Mouse (Mus musculus) limb, embryonic 15.5 days (tissue): ENCODE measurements around the gene Nobox. TPM values are rescaled to one million over a fixed set of nuclear protein-coding genes. Genes with fewer than 3 reads are reported as not detected.

Experiments used
- ATAC-seq: fragments of 200-750 bp; cut with Nextera tagmentation; 2 replicates; pipeline ENCODE4 v1.8.0; 2017; ENCODE audit warnings: low read depth, moderate TSS enrichment; ENCODE audit not compliant: insufficient number of reproducible peaks, low FRiP score, low TSS enrichment
- H3K27ac ChIP-seq: fragments of 300-500 bp; sonication (generic); 2 replicates; pipeline ENCODE4 v1.5.1; 2015; ENCODE audit warnings: moderate library complexity, mild to moderate bottlenecking, inconsistent platforms
- H3K27me3 ChIP-seq: fragments of 300-500 bp; sonication (generic); 2 replicates; pipeline ENCODE4 v1.6.1; 2015; ENCODE audit warnings: inconsistent platforms
- H3K36me3 ChIP-seq: fragments of 300-500 bp; sonication (generic); 2 replicates; pipeline ENCODE4 v1.6.1; 2015; ENCODE audit warnings: inconsistent platforms
- H3K4me1 ChIP-seq: fragments of 300-500 bp; sonication (generic); 2 replicates; pipeline ENCODE4 v1.6.1; 2015; ENCODE audit warnings: inconsistent platforms
- H3K4me2 ChIP-seq: fragments of 300-500 bp; sonication (generic); 2 replicates; pipeline ENCODE4 v1.6.1; 2015; ENCODE audit warnings: mild to moderate bottlenecking, inconsistent platforms
- H3K4me3 ChIP-seq: fragments of 300-500 bp; sonication (generic); 2 replicates; pipeline ENCODE4 v1.5.1; 2015; ENCODE audit warnings: mild to moderate bottlenecking, inconsistent platforms
- H3K9ac ChIP-seq: fragments of 300-500 bp; sonication (generic); 2 replicates; pipeline ENCODE4 v1.6.1; 2015; ENCODE audit warnings: inconsistent platforms
- H3K9me3 ChIP-seq: fragments of 300-500 bp; sonication (generic); 2 replicates; pipeline ENCODE4 v1.6.1; 2016; ENCODE audit warnings: inconsistent platforms
- WGBS: fragments of 180-500 bp; shearing (Covaris S2); methylation state at CpG from one replicate; pipeline ENCODE4 v1.1.7; 2015; 5-methylcytosine and 5-hydroxymethylcytosine counted together
- polyA plus RNA-seq: library from polyadenylated mRNA; unstranded; fragments of >200 nt; fragmentation: Nextera tagmentation; extraction: Ambion mirVana; gene quantifications from 2 replicates; pipeline ENCODE4 v1.2.1, GENCODE M21; 2015

The Nobox gene
- not detected in 2 replicates for polyA plus RNA-seq

- H3K27me3 ChIP-seq = no peaks in the 10 kb centered on the region
- H3K27ac ChIP-seq = no peak within 1 kb of the TSS
- no peak for ATAC-seq
- 70% methylated on average over 16 of the region's 16 CpGs for WGBS
- H3K4me1 ChIP-seq = no peaks in the 10 kb centered on the region
- no peaks in the 10 kb centered on the region for H3K36me3 ChIP-seq
- no peak within 1 kb of the TSS for H3K9ac ChIP-seq
- H3K4me2 ChIP-seq = no peak within 1 kb of the TSS
- no peak within 1 kb of the TSS for H3K4me3 ChIP-seq
- H3K9me3 ChIP-seq = no peaks in the 10 kb centered on the region
Measured at GRCm38 (mm10) chr6:43309454-43309853, at the start of gene Nobox. TSS of gene Nobox (minus strand) at chr6:43309554.

- Histone ChIP-seq H3K27me3 (no peaks in the 10 kb centered on the region), H3K27ac (no peak overlapping the region), H3K4me2 (no peak overlapping the region), H3K4me1 (no peaks in the 10 kb centered on the region), H3K4me3 (no peak overlapping the region), H3K9me3 (no peaks in the 10 kb centered on the region), H3K9ac (no peak overlapping the region), H3K36me3 (no peaks in the 10 kb centered on the region)
- ATAC-seq = no peak
- WGBS = 85% methylated on average over 9 of the region's 9 CpGs
Measured at GRCm38 (mm10) chr6:43354562-43355241, 45.3 kb upstream of the Nobox start.

- Histone ChIP-seq H3K4me3 (no peak overlapping the region), H3K27me3 (no peaks in the 10 kb centered on the region), H3K9me3 (no peaks in the 10 kb centered on the region), H3K9ac (no peak overlapping the region), H3K27ac (no peak overlapping the region), H3K36me3 (no peaks in the 10 kb centered on the region), H3K4me2 (no peak overlapping the region), H3K4me1 (no peaks in the 10 kb centered on the region)
- whole genome bisulfite sequencing = 89% methylated on average over 4 of the region's 4 CpGs
- ATAC-seq = no peak
Measured at GRCm38 (mm10) chr6:43353446-43353845, 44.1 kb upstream of the Nobox start.

GRCm38 (mm10) chr6:43349083-43349482, 39.7 kb upstream of the Nobox start:
- WGBS = 57% methylated on average over 4 of the region's 4 CpGs
- no peak overlapping the region for H3K9ac ChIP-seq
- ATAC-seq = no peak
- H3K27ac ChIP-seq = no peak overlapping the region
- no peak overlapping the region for H3K4me3 ChIP-seq
- no peaks in the 10 kb centered on the region for H3K9me3 ChIP-seq
- H3K4me2 ChIP-seq = no peak overlapping the region
- H3K4me1 ChIP-seq = no peaks in the 10 kb centered on the region
- H3K36me3 ChIP-seq = no peaks in the 10 kb centered on the region
- no peaks in the 10 kb centered on the region for H3K27me3 ChIP-seq

- no peaks in the 10 kb centered on the region for H3K9me3 ChIP-seq
- H3K4me2 ChIP-seq = no peak overlapping the region
- H3K4me3 ChIP-seq = no peak overlapping the region
- WGBS = 97% methylated on average over 1 of the region's 1 CpGs
- H3K9ac ChIP-seq = no peak overlapping the region
- ATAC-seq = no peak
- H3K27ac ChIP-seq = no peak overlapping the region
- H3K27me3 ChIP-seq = no peaks in the 10 kb centered on the region
- H3K4me1 ChIP-seq = no peaks in the 10 kb centered on the region
- H3K36me3 ChIP-seq = no peaks in the 10 kb centered on the region
Measured at GRCm38 (mm10) chr6:43347637-43348036, 38.3 kb upstream of the Nobox start.

- Histone ChIP-seq H3K9me3 (no peaks in the 10 kb centered on the region), H3K4me3 (no peak overlapping the region), H3K27me3 (no peaks in the 10 kb centered on the region), H3K9ac (no peak overlapping the region), H3K27ac (no peak overlapping the region), H3K36me3 (no peaks in the 10 kb centered on the region), H3K4me1 (no peaks in the 10 kb centered on the region), H3K4me2 (no peak overlapping the region)
- 73% methylated on average over 1 of the region's 1 CpGs for WGBS
- no peak for ATAC-seq
Measured at GRCm38 (mm10) chr6:43343006-43343405, 33.7 kb upstream of the Nobox start.

GRCm38 (mm10) chr6:43342386-43342785, 33.0 kb upstream of the Nobox start:
- H3K9ac ChIP-seq = no peak overlapping the region
- H3K27me3 ChIP-seq = no peaks in the 10 kb centered on the region
- no peaks in the 10 kb centered on the region; the same call in 1 of the 2 replicates for H3K4me1 ChIP-seq
- no peak overlapping the region for H3K27ac ChIP-seq
- WGBS = 76% methylated on average over 2 of the region's 2 CpGs
- H3K4me2 ChIP-seq = no peak overlapping the region
- no peaks in the 10 kb centered on the region for H3K9me3 ChIP-seq
- H3K4me3 ChIP-seq = no peak overlapping the region
- H3K36me3 ChIP-seq = no peaks in the 10 kb centered on the region
- no peak for ATAC-seq

- no peak for ATAC-seq
- no peak overlapping the region for H3K4me2 ChIP-seq
Measured at GRCm38 (mm10) chr6:43338804-43339203, 29.4 kb upstream of the Nobox start.

GRCm38 (mm10) chr6:43337491-43337961, 28.2 kb upstream of the Nobox start:
- 38% methylated on average over 10 of the region's 10 CpGs for WGBS
- ATAC-seq = no peak
- H3K4me3 ChIP-seq = no peak overlapping the region
- no peaks in the 10 kb centered on the region for H3K9me3 ChIP-seq
- H3K4me1 ChIP-seq = no peaks in the 10 kb centered on the region; the same call in 1 of the 2 replicates
- no peaks in the 10 kb centered on the region for H3K36me3 ChIP-seq
- no peaks in the 10 kb centered on the region for H3K27me3 ChIP-seq
- no peak overlapping the region for H3K4me2 ChIP-seq
- no peak overlapping the region for H3K27ac ChIP-seq
- no peak overlapping the region for H3K9ac ChIP-seq

More at GRCm38 (mm10) chr6:43338804-43339203, 29.4 kb upstream of the Nobox start:
- H3K9ac ChIP-seq = no peak overlapping the region
- no peak overlapping the region for H3K4me3 ChIP-seq
- no peaks in the 10 kb centered on the region for H3K9me3 ChIP-seq
- no peaks in the 10 kb centered on the region for H3K36me3 ChIP-seq
- no peaks in the 10 kb centered on the region; the same call in 1 of the 2 replicates for H3K4me1 ChIP-seq
- no peak overlapping the region for H3K27ac ChIP-seq
- 55% methylated on average over 2 of the region's 2 CpGs for WGBS
- no peaks in the 10 kb centered on the region for H3K27me3 ChIP-seq

GRCm38 (mm10) chr6:43335619-43336234, 26.4 kb upstream of the Nobox start:
- Histone ChIP-seq H3K4me1 (no peaks in the 10 kb centered on the region; the same call in 1 of the 2 replicates), H3K4me2 (no peak overlapping the region), H3K27me3 (no peaks in the 10 kb centered on the region), H3K9me3 (no peaks in the 10 kb centered on the region), H3K27ac (no peak overlapping the region), H3K9ac (no peak overlapping the region), H3K36me3 (no peaks in the 10 kb centered on the region), H3K4me3 (no peak overlapping the region)
- no peak for ATAC-seq
- 71% methylated on average over 3 of the region's 3 CpGs for WGBS

GRCm38 (mm10) chr6:43333479-43333878, 24.1 kb upstream of the Nobox start:
- Histone ChIP-seq H3K4me1 (no peaks in the 10 kb centered on the region; the same call in 1 of the 2 replicates), H3K9me3 (no peaks in the 10 kb centered on the region), H3K27me3 (no peaks in the 10 kb centered on the region), H3K4me2 (no peak overlapping the region), H3K4me3 (no peak overlapping the region), H3K36me3 (no peaks in the 10 kb centered on the region), H3K27ac (no peak overlapping the region), H3K9ac (no peak overlapping the region)
- 73% methylated on average over 4 of the region's 4 CpGs for WGBS
- ATAC-seq = no peak

GRCm38 (mm10) chr6:43312961-43313656, 3.8 kb upstream of the Nobox start:
- no peaks in the 10 kb centered on the region for H3K4me1 ChIP-seq
- no peaks in the 10 kb centered on the region for H3K27me3 ChIP-seq
- ATAC-seq = no peak; the same call in 1 of the 2 replicates
- no peak overlapping the region for H3K9ac ChIP-seq
- WGBS = 60% methylated on average over 8 of the region's 8 CpGs
- H3K4me3 ChIP-seq = no peak overlapping the region
- no peak overlapping the region for H3K4me2 ChIP-seq
- H3K9me3 ChIP-seq = no peaks in the 10 kb centered on the region
- H3K36me3 ChIP-seq = no peaks in the 10 kb centered on the region
- no peak overlapping the region for H3K27ac ChIP-seq
